Mouse (Mus musculus) mouse trophoblast stem cell (cell line): Measurements from ENCODE around the gene Mlip.
"Not testable (repeated sequence)": the region's sequence is repeated elsewhere in the genome, so short reads cannot be mapped to it uniquely, and the experiment has no call there.

Experiments
- in situ Hi-C, 2 experiments: fragments of 300-500 bp; cut with MseI, MboI; formaldehyde crosslinking; loops; 2 replicates in 1 of 2; 3 replicates in 1 of 2; pipeline ENCODE4 v1.15.1; 2025

Gene Mlip

DNA sequence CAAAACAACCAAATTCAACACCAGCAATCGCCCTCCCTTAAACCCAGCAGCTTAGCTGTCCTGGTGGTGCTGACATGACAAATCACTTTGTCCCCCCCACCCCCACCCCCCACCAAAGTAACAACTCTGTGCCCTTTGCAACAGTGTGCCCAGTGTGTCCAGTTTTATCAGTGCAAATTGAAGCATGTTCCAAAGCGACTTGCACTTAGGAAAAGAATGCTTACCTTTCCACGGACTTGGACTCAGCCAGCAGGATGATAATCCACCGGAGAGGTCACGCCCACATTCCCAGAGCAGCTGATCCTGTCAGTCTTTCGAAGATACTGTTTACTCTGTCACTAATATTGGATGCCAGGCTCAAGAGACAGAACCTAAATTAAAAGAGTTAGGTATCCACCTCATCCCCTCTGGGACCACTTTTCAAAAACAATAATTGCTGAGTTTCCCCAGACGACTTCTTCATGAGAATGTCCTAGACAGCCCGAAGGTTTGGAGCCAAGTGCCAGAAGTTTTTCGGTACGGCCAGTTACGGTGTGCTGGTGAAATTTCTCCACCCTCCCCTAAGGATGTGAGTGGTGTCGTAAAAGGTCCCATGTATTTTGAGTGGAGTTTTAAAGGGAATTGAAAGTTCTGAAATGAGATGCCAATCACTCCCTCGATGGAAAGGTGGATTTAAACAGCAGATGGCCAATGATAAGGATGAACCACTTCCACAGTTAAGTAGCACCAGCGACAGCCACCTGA lies at the start of gene Mlip:
Mlip (minus strand) TSS at position 538 of the 744 bp plus-strand sequence.
- in situ Hi-C loops = no loop called here

- in situ Hi-C loops = loop anchor here in 1 of 2 experiments (25.0 kb wide), 1 partner anchor 1012 kb away; no protein-coding TSS in a partner anchor
Observed at GRCm38 (mm10) chr9:77399801-77400200, 47.0 kb upstream of the Mlip start.

DNA sequence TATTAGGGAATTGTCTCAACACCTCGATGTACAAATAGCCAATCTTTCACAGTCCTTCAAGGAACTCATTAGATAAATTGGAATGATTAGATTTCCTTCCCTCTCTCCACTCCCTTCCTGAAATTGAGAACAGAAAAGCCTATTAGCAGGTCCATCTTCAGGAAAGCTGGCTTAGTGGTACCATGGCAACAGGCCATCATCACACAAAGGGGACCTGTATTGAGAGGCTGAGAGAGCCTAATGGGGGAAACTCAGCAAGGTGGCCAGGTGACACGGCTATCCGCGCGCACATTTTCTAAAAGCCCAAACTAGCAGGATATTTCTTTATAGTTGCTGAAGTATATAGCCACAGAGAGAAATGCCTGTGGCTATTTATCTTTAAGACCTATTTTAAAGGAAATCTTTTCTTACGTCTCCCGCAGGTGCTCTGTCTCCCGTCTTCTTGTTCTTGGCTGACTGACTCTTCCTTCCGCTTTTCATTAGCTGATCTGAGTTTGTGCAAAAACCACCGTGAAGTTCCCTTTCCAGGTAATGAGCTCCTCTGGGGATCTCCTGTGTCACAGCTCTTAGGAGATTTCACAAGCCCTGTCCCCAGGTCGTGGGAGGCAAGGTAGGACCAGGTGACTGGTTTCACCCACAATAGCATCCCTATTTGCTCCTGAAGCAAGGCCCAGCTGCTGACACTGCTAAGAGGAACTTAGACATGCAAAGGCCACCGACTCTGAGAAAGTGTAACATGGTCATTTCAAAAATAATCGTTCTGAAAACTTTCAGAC lies 46.3 kb upstream of the Mlip start:
- in situ Hi-C loops = loop anchor here in 1 of 2 experiments (25.0 kb wide), 1 partner anchor 1012 kb away; no protein-coding TSS in a partner anchor

DNA sequence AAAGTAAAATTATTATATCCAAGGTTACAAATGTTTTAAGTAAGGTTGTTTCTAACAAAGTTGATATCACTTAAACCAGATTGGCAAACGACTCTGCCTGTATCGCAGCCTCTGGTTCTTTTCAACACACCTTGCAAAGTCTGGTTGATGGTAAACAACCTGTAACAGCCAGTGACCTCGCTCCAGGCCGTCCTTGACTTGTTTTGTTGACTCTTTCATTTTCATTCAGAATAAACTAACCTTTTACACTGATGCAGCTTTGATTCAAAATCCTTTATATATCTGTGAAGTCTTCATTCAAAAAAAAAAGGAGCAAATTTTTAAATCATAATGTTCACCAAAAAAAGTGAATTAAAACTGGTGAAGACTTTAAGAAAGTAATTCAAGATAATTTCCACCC lies 44.3 kb upstream of the Mlip start:
- in situ Hi-C loops = loop anchor here in 1 of 2 experiments (25.0 kb wide), 1 partner anchor 1010 kb away; no protein-coding TSS in a partner anchor

DNA sequence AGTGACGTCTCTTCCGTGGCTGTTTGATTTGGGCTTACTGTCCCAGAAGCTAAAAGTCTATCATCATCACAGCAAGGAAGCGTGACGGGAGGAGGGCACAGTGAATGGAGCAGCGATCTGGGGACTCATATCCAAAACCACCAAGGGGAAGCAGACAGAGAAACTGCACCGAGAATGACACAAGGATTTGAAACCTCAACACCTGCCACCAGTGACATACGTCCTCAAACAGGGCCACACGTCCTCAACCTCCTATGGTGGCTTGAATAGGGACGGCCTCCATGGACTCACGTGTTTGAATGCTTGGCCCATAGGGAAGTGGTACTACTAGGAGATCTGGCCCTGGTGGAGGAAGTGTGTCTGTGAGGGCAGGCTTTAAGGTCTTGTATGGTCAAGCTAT lies 38.5 kb upstream of the Mlip start:
- in situ Hi-C loops = loop anchor here in 1 of 2 experiments (25.0 kb wide), 1 partner anchor 1004 kb away; no protein-coding TSS in a partner anchor

- in situ Hi-C loops = loop anchor here (10.0 to 25.0 kb wide), 2 partner anchors 394 to 1002 kb away; no protein-coding TSS in a partner anchor
Observed at GRCm38 (mm10) chr9:77388956-77389355, 36.2 kb upstream of the Mlip start.

DNA sequence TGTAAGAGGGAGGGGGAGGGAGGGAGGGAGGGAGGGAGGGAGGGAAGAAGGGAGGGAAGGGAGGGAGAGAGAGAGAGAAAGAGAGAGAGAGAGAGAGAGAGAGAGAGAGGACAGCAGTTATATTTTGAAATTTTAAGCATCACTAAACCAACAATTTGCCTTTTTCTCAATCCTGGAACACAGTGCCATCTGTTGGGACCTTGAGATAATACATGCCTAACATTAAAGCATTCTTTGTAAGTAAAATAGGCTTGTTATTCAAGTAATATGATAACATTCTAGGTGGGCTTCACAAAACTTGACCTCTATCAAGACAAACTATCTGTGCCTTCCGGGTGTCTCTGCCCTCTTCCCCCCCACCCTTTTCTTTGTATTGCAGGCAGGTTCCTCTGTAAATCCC lies 34.0 kb upstream of the Mlip start:
- in situ Hi-C loops = loop anchor here (10.0 to 25.0 kb wide), 2 partner anchors 392 to 999 kb away; no protein-coding TSS in a partner anchor

DNA sequence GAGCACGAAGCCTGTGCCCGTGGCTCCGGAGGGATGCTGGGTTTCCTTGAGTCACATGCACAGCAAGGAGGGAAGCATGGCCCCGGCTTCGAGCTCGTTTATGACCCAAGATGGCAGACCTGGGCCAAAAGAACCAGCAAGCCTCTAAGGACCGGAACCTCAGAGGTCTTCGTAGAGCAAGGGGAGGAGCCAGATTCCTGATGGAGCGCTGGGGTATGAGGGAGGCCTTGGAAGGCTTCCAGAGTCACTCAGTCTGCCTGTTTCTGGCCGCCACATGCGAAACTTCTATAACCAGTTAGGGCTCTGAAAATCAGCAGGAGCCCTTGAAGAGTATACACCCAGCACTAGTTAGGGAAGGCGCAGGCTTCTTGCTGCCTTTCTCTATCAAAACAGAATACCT lies 32.8 kb upstream of the Mlip start:
- in situ Hi-C loops = loop anchor here (10.0 to 25.0 kb wide), 2 partner anchors 391 to 998 kb away; no protein-coding TSS in a partner anchor

DNA sequence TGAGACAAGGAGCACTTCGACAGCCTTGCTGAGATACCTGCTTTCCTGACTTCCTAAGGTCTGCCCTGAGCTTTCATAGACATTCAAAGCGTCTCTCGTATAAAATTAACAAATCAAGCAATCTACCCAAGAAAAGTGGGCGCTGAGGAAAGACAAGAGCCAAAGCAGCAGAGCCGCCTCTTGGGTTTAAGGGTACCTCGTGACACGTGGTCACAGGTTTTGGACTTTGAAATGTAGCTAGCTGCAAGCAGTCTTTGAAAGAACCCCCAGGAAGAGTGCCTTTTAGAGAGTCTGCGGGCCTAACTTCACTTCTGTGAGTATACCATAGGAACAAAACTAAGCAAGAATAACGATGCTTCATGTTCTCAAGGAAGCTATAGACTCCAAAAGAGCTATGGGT lies 31.9 kb upstream of the Mlip start:
- in situ Hi-C loops = loop anchor here (10.0 to 25.0 kb wide), 2 partner anchors 390 to 997 kb away; no protein-coding TSS in a partner anchor

GRCm38 (mm10) chr9:77383951-77384350 lies 31.2 kb upstream of the Mlip start:
- in situ Hi-C loops = loop anchor here (10.0 to 25.0 kb wide), 2 partner anchors 389 to 997 kb away; no protein-coding TSS in a partner anchor

DNA sequence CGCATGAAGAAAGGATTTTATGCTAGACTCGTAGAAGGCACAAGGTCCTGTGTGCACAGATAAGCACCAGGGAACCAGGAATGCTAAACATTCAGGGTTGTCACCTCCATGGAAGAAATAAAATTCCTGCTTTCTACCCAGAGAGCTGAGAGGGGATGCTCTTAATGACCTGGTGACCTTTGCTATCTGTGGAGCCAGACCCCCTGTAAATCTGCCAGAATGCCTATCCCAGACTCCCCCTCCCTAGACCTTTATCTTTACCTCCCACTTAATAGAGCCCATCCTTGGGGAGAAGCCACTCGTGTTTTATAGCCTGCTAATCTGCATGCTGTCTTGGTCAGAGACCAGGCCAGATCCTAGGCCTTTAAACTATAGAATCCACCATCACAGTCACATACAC lies 29.7 kb upstream of the Mlip start:
- in situ Hi-C loops = loop anchor here (10.0 to 25.0 kb wide), 2 partner anchors 388 to 995 kb away; no protein-coding TSS in a partner anchor

GRCm38 (mm10) chr9:77381565-77381964 lies 28.8 kb upstream of the Mlip start:
- in situ Hi-C loops = loop anchor here (10.0 to 25.0 kb wide), 2 partner anchors 387 to 994 kb away; no protein-coding TSS in a partner anchor

DNA sequence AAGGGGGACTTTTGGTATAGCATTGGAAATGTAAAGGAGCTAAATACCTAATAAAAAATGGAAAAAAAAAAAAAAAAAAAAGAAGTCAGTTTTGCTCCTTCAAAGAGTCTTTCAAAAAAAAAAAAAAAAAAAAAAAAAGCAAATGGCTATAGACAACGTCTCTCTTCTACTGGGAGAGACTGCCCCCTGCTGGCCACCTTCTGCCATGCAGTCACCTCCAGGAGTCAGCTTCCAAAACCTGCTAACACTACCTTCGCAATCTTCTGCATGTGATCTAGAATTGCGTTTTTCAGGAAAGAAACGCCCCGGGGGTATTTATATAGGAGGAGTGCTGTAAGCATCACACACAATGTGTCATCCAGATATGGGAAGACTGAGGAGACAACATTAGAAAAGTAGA lies 26.9 kb upstream of the Mlip start:
- in situ Hi-C loops = loop anchor here (10.0 to 25.0 kb wide), 2 partner anchors 385 to 992 kb away; no protein-coding TSS in a partner anchor

DNA sequence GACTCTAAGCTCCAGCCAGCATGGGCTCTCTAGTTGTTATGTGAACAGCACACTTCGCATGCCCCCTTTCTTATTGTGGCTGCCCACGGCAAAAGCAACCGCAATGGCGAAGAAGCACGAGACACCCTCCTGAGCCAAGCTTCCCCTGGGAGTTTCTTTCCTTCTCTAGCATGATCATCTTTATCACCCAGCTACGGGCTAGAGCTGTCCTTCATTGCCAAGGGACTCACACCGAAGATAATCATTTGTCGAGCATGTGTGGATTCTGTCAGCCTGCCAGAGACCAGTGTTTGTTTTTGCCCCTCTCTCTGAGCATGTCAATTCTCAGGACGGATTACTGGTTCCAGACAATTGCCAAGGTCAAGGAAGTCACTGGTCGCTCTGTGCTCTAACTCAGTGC lies 24.9 kb upstream of the Mlip start:
- in situ Hi-C loops = loop anchor here in 1 of 2 experiments (25.0 kb wide), 1 partner anchor 990 kb away; no protein-coding TSS in a partner anchor

GRCm38 (mm10) chr9:77377082-77377481 lies 24.3 kb upstream of the Mlip start:
- in situ Hi-C loops = loop anchor here in 1 of 2 experiments (25.0 kb wide), 1 partner anchor 990 kb away; no protein-coding TSS in a partner anchor

DNA sequence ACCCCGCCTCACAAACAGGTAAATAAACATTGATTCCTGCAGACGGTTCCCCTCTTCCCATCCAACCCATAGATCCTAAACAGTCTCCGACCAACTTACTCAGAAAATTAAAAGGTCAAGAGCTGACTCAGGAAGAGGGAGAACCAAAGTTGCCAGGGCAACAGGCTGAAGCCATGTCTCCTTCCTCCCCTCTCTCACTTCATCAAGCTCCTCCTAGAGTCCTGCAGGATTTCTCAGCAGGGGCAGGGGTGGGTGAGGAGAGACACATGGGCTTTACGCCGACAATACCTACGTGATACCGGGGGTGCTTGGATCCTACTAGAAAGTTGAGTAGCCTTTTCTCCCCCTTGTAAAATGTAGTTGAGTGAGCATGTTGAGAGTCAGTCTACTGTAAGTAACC lies 23.8 kb upstream of the Mlip start:
- in situ Hi-C loops = loop anchor here in 1 of 2 experiments (25.0 kb wide), 1 partner anchor 989 kb away; no protein-coding TSS in a partner anchor

GRCm38 (mm10) chr9:77370706-77371105 lies 17.9 kb upstream of the Mlip start:
- in situ Hi-C loops = no loop called here

DNA sequence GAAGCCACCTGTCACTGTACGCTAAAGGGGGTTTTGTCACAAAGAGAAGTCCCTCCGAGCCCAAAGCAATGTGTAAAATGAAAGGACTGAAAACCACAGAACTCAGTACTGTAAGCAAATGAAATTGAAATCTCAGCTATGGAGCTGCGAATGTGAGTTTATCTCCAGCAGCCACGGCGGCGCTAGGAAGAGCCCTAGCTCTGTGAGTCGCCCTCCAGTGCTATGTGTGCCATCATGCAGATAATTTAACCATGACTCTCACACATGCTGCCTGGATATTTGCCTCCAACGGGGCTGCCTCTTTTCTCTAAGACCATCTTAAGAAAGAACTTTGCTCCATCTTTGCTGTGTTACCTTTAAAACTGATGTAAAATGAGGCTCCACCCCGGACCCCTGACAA lies 16.5 kb upstream of the Mlip start:
- in situ Hi-C loops = no loop called here

- in situ Hi-C loops = not testable (repeated sequence)
Observed at GRCm38 (mm10) chr9:77364681-77365080, 11.9 kb upstream of the Mlip start.

DNA sequence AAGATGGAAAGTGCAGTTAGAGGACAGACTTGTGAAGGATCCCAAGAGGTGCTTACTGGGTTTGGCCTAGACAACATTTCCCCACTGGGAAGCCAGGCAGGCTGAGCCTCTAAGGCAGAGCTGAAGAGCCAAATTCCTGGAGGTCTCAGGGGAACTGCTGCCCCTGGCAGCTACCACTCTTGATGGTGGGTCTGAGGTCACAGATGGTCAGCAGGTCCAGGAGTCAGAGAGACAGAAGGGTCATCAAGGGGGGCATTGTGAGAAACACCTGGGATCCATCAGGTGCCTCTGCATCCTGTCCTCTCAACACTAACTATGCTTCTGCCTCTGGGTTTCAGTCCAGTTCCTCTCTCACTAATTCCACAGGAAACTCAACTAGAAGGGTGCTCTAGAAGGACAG lies 10.1 kb upstream of the Mlip start:
- in situ Hi-C loops = no loop called here

DNA sequence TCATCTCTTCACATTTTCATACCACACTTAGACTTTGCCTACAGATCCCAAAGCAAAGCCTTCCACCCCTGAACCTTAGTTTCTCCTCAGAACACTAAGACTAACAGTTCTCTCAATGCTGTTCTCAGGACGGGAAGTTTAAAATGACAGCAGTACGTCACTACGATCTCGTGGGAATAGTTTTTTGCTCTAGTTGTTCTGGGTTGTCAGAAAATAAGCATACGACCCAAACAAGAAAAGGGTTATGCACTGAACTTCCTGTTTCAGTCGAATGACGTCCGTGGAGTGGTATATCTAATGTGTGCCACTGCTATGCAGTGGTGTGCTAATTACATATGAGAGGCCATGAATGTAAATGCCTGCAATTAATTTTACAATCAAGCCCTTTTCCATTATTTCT lies 7.9 kb upstream of the Mlip start:
- in situ Hi-C loops = no loop called here
